Mouse (Mus musculus): ENCODE measurements at regions not wholly inside any gene's neighbourhood (a gene's known extent, or its start where the extent isn't known, plus 50 kb on each side); places are given as distances from the start of the nearest gene placed in this dataset.
A peak's percentile ranks its signal among the peaks of the same experiment; 100 is the strongest.

DNA sequence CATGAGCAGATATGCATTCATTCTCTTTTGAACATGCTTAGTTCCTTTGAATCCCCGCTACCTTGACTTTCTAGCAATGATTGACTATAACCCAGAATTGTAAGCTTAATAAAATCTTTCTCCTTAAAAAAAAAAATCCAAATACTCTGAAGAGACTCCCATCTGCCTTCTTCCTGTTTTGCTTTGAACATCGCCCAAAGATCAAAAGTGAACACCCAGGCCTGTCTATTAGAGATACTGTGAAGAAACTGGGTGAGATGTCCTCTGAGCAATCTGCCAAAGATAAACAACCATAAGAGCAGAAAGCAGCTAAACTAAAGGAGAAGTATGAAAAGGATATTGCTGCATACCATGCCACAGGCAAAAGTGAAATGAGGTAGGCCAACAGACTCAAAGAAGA lies 527.1 kb upstream of the Alcam start:
- H3K4me1 ChIP-seq (replicated peaks; ENCODE audit: control insufficient read depth, insufficient read depth, low read length) = no peaks in the 10 kb centered on the region
- H3K27ac ChIP-seq (ENCODE audit: low read depth, low read length) = no peak overlapping the region
- no peaks in the 10 kb centered on the region for H3K9me3 ChIP-seq (ENCODE audit: control insufficient read depth, low read length)
- no peak overlapping the region for H3K4me2 ChIP-seq (ENCODE audit: low read depth, low read length, severe bottlenecking)
- H3K9ac ChIP-seq (ENCODE audit: low read length) = no peak overlapping the region
- H3K36me3 ChIP-seq (ENCODE audit: control insufficient read depth, insufficient read depth, low read length) = no peaks in the 10 kb centered on the region
- no peak for ATAC-seq (replicated peaks; ENCODE audit: low FRiP score)
- H3K4me3 ChIP-seq (ENCODE audit: low read depth, low read length) = no peak overlapping the region
- H3K27me3 ChIP-seq (ENCODE audit: control insufficient read depth, insufficient read depth, low read length) = no peaks in the 10 kb centered on the region
- DNase-seq (ENCODE audit: low spot score) = no peak
- WGBS = 89% methylated on average over 2 of the region's 2 CpGs

DNA sequence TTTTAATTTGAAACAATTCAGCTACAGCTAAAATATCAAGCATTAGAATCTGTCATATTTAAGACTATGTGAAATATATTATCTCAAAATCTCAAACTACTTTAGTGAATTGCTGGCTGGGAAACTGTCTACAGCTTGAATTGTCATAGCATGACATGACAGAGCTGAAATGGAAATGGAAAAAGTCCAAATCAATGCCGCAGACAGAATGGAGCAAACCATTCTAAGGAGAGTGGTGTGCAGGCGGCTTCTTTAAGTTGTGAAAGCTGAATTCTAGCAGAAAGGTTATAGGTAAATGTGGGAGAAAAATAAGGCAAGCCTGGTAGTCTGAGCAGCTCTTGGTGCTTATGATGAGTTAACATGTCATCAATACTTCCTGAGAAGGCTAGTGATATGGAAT lies 518.9 kb upstream of the Alcam start:
- Histone ChIP-seq H3K27ac (ENCODE audit: low read depth, low read length) (no peak overlapping the region), H3K27me3 (ENCODE audit: control insufficient read depth, insufficient read depth, low read length) (no peaks in the 10 kb centered on the region), H3K9ac (ENCODE audit: low read length) (no peak overlapping the region), H3K36me3 (ENCODE audit: control insufficient read depth, insufficient read depth, low read length) (no peaks in the 10 kb centered on the region), H3K9me3 (ENCODE audit: control insufficient read depth, low read length) (no peaks in the 10 kb centered on the region), H3K4me2 (ENCODE audit: low read depth, low read length, severe bottlenecking) (no peak overlapping the region), H3K4me1 (replicated peaks; ENCODE audit: control insufficient read depth, insufficient read depth, low read length) (no peaks in the 10 kb centered on the region), H3K4me3 (ENCODE audit: low read depth, low read length) (no peak overlapping the region)
- ATAC-seq (replicated peaks; ENCODE audit: low FRiP score) (no peak), DNase-seq (ENCODE audit: low spot score) (no peak)
- WGBS = 87% methylated on average over 2 of the region's 2 CpGs

DNA sequence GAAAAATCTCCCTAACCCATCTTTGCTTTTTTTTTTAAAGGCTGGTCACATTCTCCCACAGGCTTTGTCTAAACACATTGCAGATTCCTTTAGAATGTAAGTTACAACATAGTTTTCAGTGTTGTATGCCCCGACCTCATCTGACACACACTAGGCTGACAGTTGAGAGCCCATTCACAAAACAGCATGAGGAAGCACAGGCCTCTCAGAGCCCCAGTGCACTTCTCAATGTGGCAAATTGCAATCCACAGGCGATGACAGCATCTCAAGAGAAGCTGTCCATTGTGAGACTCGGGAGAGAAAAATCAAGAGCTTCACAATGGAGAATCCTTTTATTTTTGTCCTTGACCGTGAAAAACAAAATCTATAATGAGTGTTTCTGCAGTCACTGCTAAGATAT lies 493.8 kb upstream of the Alcam start:
- Histone ChIP-seq H3K27ac (ENCODE audit: low read depth, low read length) (no peak overlapping the region), H3K4me2 (ENCODE audit: low read depth, low read length, severe bottlenecking) (no peak overlapping the region), H3K9ac (ENCODE audit: low read length) (no peak overlapping the region), H3K9me3 (ENCODE audit: control insufficient read depth, low read length) (no peaks in the 10 kb centered on the region), H3K4me3 (ENCODE audit: low read depth, low read length) (no peak overlapping the region), H3K4me1 (replicated peaks; ENCODE audit: control insufficient read depth, insufficient read depth, low read length) (no peaks in the 10 kb centered on the region), H3K36me3 (ENCODE audit: control insufficient read depth, insufficient read depth, low read length) (no peaks in the 10 kb centered on the region), H3K27me3 (ENCODE audit: control insufficient read depth, insufficient read depth, low read length) (no peaks in the 10 kb centered on the region)
- 68% methylated on average over 4 of the region's 4 CpGs for WGBS
- ATAC-seq (replicated peaks; ENCODE audit: low FRiP score) = no peak
- DNase-seq (ENCODE audit: low spot score) = no peak

DNA sequence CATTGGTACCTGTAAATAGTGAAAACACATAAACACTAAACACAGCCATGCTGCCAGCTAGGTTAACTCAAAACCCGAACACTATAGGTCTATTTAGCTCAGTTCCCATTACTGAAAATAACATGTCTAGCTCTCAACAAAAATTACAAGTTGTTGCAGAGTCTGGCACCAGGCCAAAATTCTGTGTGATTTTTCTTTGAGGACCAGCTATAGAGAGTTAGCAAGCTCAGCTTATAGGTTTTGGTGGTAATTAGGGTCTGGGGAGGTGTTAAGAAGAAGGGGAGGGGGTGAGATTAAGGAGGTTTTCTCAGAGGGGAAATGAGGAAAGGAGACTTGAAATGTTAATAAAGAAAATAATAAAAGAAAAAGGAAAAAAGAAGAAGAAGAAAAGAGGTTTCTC lies 480.9 kb upstream of the Alcam start:
- ATAC-seq (replicated peaks; ENCODE audit: low FRiP score) = peak; percentile 74
- Histone ChIP-seq H3K4me1 (replicated peaks; ENCODE audit: control insufficient read depth, insufficient read depth, low read length) (no peaks in the 10 kb centered on the region), H3K27ac (ENCODE audit: low read depth, low read length) (no peak overlapping the region), H3K36me3 (ENCODE audit: control insufficient read depth, insufficient read depth, low read length) (no peaks in the 10 kb centered on the region), H3K9ac (ENCODE audit: low read length) (no peak overlapping the region), H3K9me3 (ENCODE audit: control insufficient read depth, low read length) (no peaks in the 10 kb centered on the region), H3K4me3 (ENCODE audit: low read depth, low read length) (no peak overlapping the region), H3K27me3 (ENCODE audit: control insufficient read depth, insufficient read depth, low read length) (no peaks in the 10 kb centered on the region), H3K4me2 (ENCODE audit: low read depth, low read length, severe bottlenecking) (no peak overlapping the region)
- DNase-seq (ENCODE audit: low spot score) = no peak
- 66% methylated on average over 1 of the region's 1 CpGs for WGBS

DNA sequence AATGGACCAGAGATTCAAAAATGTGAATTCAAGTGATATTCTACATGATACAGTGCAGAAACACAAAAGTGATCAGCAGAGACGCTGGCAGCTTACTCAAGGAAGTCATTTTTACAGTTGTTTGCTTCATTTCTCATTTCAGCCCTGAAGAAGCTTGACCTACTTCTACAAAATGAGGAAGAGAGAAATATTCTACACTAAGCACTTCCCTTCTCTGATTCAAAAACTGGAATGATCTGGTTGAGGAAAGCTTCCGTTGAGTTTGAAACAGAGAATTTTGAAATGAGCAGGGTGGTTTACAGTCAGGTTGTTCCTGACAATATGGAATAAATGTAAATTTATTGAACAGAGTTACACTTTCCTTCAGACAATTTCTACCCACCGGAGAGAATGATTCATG lies 478.1 kb upstream of the Alcam start:
- WGBS = 83% methylated on average over 3 of the region's 3 CpGs
- no peak overlapping the region for H3K4me2 ChIP-seq (ENCODE audit: low read depth, low read length, severe bottlenecking)
- DNase-seq (ENCODE audit: low spot score) = no peak
- no peak overlapping the region for H3K4me3 ChIP-seq (ENCODE audit: low read depth, low read length)
- H3K36me3 ChIP-seq (ENCODE audit: control insufficient read depth, insufficient read depth, low read length) = no peaks in the 10 kb centered on the region
- ATAC-seq (replicated peaks; ENCODE audit: low FRiP score) = no peak
- H3K9ac ChIP-seq (ENCODE audit: low read length) = no peak overlapping the region
- H3K27ac ChIP-seq (ENCODE audit: low read depth, low read length) = no peak overlapping the region
- H3K4me1 ChIP-seq (replicated peaks; ENCODE audit: control insufficient read depth, insufficient read depth, low read length) = no peaks in the 10 kb centered on the region
- no peaks in the 10 kb centered on the region for H3K27me3 ChIP-seq (ENCODE audit: control insufficient read depth, insufficient read depth, low read length)
- no peaks in the 10 kb centered on the region for H3K9me3 ChIP-seq (ENCODE audit: control insufficient read depth, low read length)

DNA sequence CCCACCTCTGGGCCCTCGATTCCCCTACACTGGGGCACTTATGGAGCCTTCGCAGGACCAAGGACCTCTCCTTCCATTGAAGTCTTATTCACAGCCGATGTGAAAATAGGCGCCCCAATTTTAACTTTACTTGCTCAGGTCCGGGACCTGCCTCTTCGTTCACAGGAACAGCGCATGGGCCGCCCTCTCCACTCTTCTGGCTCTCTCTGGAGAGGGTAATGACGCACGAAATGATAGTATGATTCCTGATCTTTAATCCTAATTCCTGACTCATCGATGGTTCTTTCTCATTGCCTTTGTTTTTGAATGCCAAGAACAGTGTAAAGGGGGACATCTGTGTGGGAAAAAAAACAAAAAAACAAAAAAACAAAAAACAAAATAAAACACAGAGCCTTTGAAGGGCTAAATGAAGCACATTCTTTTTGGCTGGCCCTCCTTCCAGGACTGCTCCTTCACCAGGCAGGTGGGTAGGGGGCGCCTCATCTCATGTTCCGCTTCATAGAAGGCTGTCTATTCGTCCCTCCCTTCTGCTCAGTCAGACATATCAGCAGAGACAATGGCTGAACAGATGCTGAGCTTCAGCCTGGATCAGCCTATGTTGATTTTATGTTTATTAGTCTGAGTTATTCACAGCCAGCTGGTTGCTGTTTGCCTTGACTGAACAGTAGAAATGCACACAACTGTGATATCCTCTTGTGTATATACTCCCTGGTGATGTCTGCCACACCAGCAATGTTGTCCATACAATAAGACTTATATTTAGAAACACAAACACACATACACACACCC lies 438.8 kb upstream of the Alcam start:
- Histone ChIP-seq H3K9ac (ENCODE audit: low read length) (no peak overlapping the region), H3K4me1 (replicated peaks; ENCODE audit: control insufficient read depth, insufficient read depth, low read length) (no peaks in the 10 kb centered on the region), H3K27me3 (ENCODE audit: control insufficient read depth, insufficient read depth, low read length) (no peaks in the 10 kb centered on the region), H3K36me3 (ENCODE audit: control insufficient read depth, insufficient read depth, low read length) (no peaks in the 10 kb centered on the region), H3K27ac (ENCODE audit: low read depth, low read length) (no peak overlapping the region), H3K4me3 (ENCODE audit: low read depth, low read length) (no peak overlapping the region), H3K9me3 (ENCODE audit: control insufficient read depth, low read length) (no peaks in the 10 kb centered on the region), H3K4me2 (ENCODE audit: low read depth, low read length, severe bottlenecking) (no peak overlapping the region)
- no peak for DNase-seq (ENCODE audit: low spot score)
- 73% methylated on average over 14 of the region's 14 CpGs for WGBS
- ATAC-seq (replicated peaks; ENCODE audit: low FRiP score) = peak; percentile 56; the same call in 1 of the 2 replicates

DNA sequence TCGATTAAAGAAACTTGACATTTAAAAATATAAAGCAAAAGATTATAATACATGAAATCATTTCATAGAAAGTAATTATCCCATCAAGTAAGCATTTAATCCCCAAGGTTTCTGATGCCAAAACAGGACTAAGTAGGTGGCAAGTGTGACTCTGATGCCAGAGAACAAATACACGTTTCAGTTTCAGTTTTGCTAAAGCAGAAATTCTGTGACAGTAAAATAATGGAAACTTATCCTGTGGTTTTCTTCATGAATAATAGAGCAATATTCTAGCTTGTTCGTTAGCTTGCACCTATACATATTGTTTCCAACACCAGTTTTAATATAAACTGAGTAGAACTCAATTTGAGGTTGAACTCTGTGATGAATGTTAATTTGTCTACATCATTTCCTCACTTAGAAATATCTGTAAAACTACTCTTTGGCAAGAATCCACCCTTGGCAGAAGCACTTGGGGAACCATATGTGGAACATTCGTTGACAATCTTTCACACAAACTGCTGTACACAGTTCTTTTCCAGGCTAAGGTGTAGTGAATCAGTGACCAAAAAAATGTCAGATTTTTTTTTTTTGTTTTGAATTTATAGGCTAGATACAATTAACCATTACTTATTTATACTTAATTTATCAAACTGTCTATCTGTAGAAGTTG lies 425.7 kb upstream of the Alcam start:
- DNase-seq (ENCODE audit: low spot score) (no peak), ATAC-seq (replicated peaks; ENCODE audit: low FRiP score) (no peak)
- 84% methylated on average over 4 of the region's 4 CpGs for WGBS

DNA sequence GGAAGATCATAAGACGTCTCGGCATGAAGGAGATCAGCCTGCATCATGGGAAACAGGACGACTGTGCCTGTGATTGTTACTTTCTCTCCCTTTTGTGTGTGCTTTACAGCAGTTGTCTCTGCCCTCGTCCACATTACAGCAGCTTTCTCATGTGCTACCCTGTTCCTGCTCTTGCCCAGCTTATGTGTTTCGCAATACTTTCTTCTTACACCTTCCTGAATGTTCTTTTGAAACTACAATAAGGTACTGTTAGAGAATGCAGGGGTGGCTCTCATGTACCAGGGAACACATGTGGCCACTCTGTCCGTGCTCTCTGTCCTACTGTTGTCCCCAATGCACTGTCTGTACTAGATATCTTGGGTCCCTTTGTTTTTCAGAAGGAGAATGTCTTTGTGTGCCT lies 414.0 kb upstream of the Alcam start:
- H3K27ac ChIP-seq (ENCODE audit: low read depth, low read length) = no peak overlapping the region
- H3K9me3 ChIP-seq (ENCODE audit: control insufficient read depth, low read length) = no peaks in the 10 kb centered on the region
- no peaks in the 10 kb centered on the region for H3K36me3 ChIP-seq (ENCODE audit: control insufficient read depth, insufficient read depth, low read length)
- DNase-seq (ENCODE audit: low spot score) = no peak
- no peaks in the 10 kb centered on the region for H3K27me3 ChIP-seq (ENCODE audit: control insufficient read depth, insufficient read depth, low read length)
- H3K4me3 ChIP-seq (ENCODE audit: low read depth, low read length) = no peak overlapping the region
- WGBS = 71% methylated on average over 6 of the region's 6 CpGs
- H3K4me2 ChIP-seq (ENCODE audit: low read depth, low read length, severe bottlenecking) = no peak overlapping the region
- ATAC-seq (replicated peaks; ENCODE audit: low FRiP score) = no peak
- H3K9ac ChIP-seq (ENCODE audit: low read length) = no peak overlapping the region
- H3K4me1 ChIP-seq (replicated peaks; ENCODE audit: control insufficient read depth, insufficient read depth, low read length) = no peaks in the 10 kb centered on the region

More for the DNA sequence above, 425.7 kb upstream of the Alcam start:
- Histone ChIP-seq H3K27ac (ENCODE audit: low read depth, low read length) (no peak overlapping the region), H3K9ac (ENCODE audit: low read length) (no peak overlapping the region), H3K27me3 (ENCODE audit: control insufficient read depth, insufficient read depth, low read length) (no peaks in the 10 kb centered on the region), H3K4me1 (replicated peaks; ENCODE audit: control insufficient read depth, insufficient read depth, low read length) (no peaks in the 10 kb centered on the region), H3K36me3 (ENCODE audit: control insufficient read depth, insufficient read depth, low read length) (no peaks in the 10 kb centered on the region), H3K9me3 (ENCODE audit: control insufficient read depth, low read length) (no peaks in the 10 kb centered on the region), H3K4me2 (ENCODE audit: low read depth, low read length, severe bottlenecking) (no peak overlapping the region), H3K4me3 (ENCODE audit: low read depth, low read length) (no peak overlapping the region)

DNA sequence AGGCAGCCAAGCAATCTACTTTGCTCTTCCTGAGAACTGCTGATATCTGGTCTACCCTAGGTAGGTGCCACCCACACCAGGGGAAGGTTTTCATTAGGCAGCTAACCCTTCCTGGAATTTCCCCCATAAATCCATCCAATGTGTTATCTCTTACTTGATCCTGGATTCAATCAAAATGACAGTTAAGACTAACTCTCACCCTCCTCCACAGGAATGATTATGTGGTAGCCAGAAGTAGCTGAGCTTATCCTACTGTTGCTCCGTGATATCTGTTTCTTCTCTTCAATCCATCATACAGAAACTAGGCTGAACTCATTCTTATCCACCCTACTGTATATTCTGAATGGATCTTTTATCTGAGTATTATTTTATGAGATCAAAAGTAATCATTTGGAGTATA lies 409.7 kb upstream of the Alcam start:
- Histone ChIP-seq H3K27me3 (ENCODE audit: control insufficient read depth, insufficient read depth, low read length) (no peaks in the 10 kb centered on the region), H3K9ac (ENCODE audit: low read length) (no peak overlapping the region), H3K36me3 (ENCODE audit: control insufficient read depth, insufficient read depth, low read length) (no peaks in the 10 kb centered on the region), H3K4me3 (ENCODE audit: low read depth, low read length) (no peak overlapping the region), H3K4me2 (ENCODE audit: low read depth, low read length, severe bottlenecking) (no peak overlapping the region), H3K4me1 (replicated peaks; ENCODE audit: control insufficient read depth, insufficient read depth, low read length) (no peaks in the 10 kb centered on the region), H3K27ac (ENCODE audit: low read depth, low read length) (no peak overlapping the region), H3K9me3 (ENCODE audit: control insufficient read depth, low read length) (no peaks in the 10 kb centered on the region)
- 92% methylated on average over 1 of the region's 1 CpGs for WGBS
- ATAC-seq (replicated peaks; ENCODE audit: low FRiP score) (no peak), DNase-seq (ENCODE audit: low spot score) (no peak)
